Comparison of ENCODE assay signal across 16 mouse cellular contexts in the genomic region with DNA sequence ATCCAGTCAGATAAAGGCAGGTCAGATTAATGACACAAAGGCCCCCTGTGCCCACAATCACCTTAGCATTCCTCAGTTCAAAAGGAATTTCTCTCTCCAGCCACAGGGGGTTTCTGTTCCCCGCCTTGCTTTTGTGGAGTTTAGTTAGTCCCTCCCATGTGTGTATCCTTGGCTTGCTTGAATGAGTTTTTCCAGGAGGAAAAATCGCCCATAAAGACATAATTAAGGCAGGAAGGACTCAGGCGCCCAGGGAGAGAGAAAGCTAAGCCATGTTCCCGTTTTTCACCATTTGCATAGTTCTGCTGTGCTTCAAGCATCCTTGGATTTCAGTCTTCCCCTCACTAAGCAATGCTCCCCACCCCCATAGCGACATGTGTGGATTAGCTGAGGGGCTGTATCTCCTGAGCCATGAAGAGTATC.
DNase-seq lines count a peak whose midpoint lies in the region; ATAC-seq lines count a peak whose summit lies in the region.
"Had no signal": no experiment of that assay in that cellular context is flagged by ENCODE, and none has a peak within 500 bp of the region (broad histone marks: within the 10 kb centered on the region; RNA-seq: fewer than 3 reads in every experiment).

No protein-coding gene starts in this region.

- H3K4me1 ChIP-seq in midbrain, embryonic 11.5 days (ENCODE audit: control insufficient read depth, insufficient read depth, low read length) = peaks cover 43% of the 10 kb centered on the region
- H3K4me1 ChIP-seq in midbrain, embryonic 15.5 days = peaks cover 28% of the 10 kb centered on the region
- H3K4me1 ChIP-seq in embryonic facial prominence, embryonic 14.5 days (ENCODE audit: control insufficient read depth, insufficient read depth, low read length) = peaks cover 17% of the 10 kb centered on the region
- H3K4me1 ChIP-seq in hindbrain, embryonic 16.5 days (ENCODE audit: control insufficient read depth, insufficient read depth, low read depth, low read length) = peaks cover 31% of the 10 kb centered on the region

- peak overlapping the region; percentile 4; the same call in 1 of the 2 replicates for H3K4me2 ChIP-seq in midbrain, embryonic 11.5 days
- no peak overlapping the region for H3K4me2 ChIP-seq in midbrain, embryonic 15.5 days
- H3K4me2 ChIP-seq in embryonic facial prominence, embryonic 14.5 days (ENCODE audit: low read depth, low read length) = no peak overlapping the region; the same call in 1 of the 2 replicates
- H3K4me2 ChIP-seq in hindbrain, embryonic 16.5 days (ENCODE audit: low read length) = no peak overlapping the region
- H3K4me2 ChIP-seq: heart, embryonic 13.5 days had no signal

- H3K4me3 ChIP-seq in midbrain, embryonic 11.5 days (ENCODE audit: low read depth, low read length) = no peak overlapping the region
- H3K4me3 ChIP-seq in midbrain, embryonic 15.5 days = no peak overlapping the region
- no peak overlapping the region for H3K4me3 ChIP-seq in embryonic facial prominence, embryonic 14.5 days (ENCODE audit: low read depth, low read length)
- no peak overlapping the region for H3K4me3 ChIP-seq in hindbrain, embryonic 16.5 days (ENCODE audit: low read length)
- H3K4me3 ChIP-seq: heart, embryonic 13.5 days; left cerebral cortex, adult 2 months had no signal

- peak overlapping the region; percentile 4; the same call in 1 of the 2 replicates for H3K27ac ChIP-seq in midbrain, embryonic 11.5 days (ENCODE audit: low read depth, low read length)
- no peak overlapping the region for H3K27ac ChIP-seq in midbrain, embryonic 15.5 days
- H3K27ac ChIP-seq in embryonic facial prominence, embryonic 14.5 days (replicated peaks; ENCODE audit: low read depth, low read length) = peak overlapping the region; percentile 67
- 0 out of 2 replicates have a peak overlapping the region, but pooled peaks have one; percentile 8 for H3K27ac ChIP-seq in hindbrain, embryonic 16.5 days (ENCODE audit: low read depth, low read length)
- H3K27ac ChIP-seq: heart, embryonic 13.5 days; left cerebral cortex, adult 2 months; macrophage had no signal

- H3K9me3 ChIP-seq in midbrain, embryonic 11.5 days (ENCODE audit: control insufficient read depth, low read length) = no peaks in the 10 kb centered on the region
- H3K9me3 ChIP-seq in midbrain, embryonic 15.5 days = no peaks in the 10 kb centered on the region
- H3K9me3 ChIP-seq in embryonic facial prominence, embryonic 14.5 days (ENCODE audit: control insufficient read depth, low read length) = no peaks in the 10 kb centered on the region
- no peaks in the 10 kb centered on the region for H3K9me3 ChIP-seq in hindbrain, embryonic 16.5 days (ENCODE audit: control insufficient read depth, low read length)
- H3K9me3 ChIP-seq: heart, embryonic 13.5 days had no signal

- H3K9ac ChIP-seq in midbrain, embryonic 11.5 days (ENCODE audit: low read length) = no peak overlapping the region
- H3K9ac ChIP-seq in midbrain, embryonic 15.5 days = no peak overlapping the region
- H3K9ac ChIP-seq in embryonic facial prominence, embryonic 14.5 days (ENCODE audit: low read depth, low read length) = no peak overlapping the region
- no peak overlapping the region for H3K9ac ChIP-seq in hindbrain, embryonic 16.5 days (ENCODE audit: low read depth, low read length)
- H3K9ac ChIP-seq: heart, embryonic 13.5 days had no signal

- no peaks in the 10 kb centered on the region for H3K27me3 ChIP-seq in midbrain, embryonic 11.5 days (ENCODE audit: control insufficient read depth, insufficient read depth, low read length)
- H3K27me3 ChIP-seq in midbrain, embryonic 15.5 days (replicated peaks) = 0 out of 2 replicates have a peak, but pooled peaks cover 3% of the 10 kb centered on the region
- H3K27me3 ChIP-seq in embryonic facial prominence, embryonic 14.5 days (replicated peaks; ENCODE audit: control insufficient read depth, insufficient read depth, low read length) = no peaks in the 10 kb centered on the region
- H3K27me3 ChIP-seq in hindbrain, embryonic 16.5 days (replicated peaks; ENCODE audit: control insufficient read depth, insufficient read depth, low read length) = no peaks in the 10 kb centered on the region
- H3K27me3 ChIP-seq: CH12.LX; heart, embryonic 13.5 days had no signal

- H3K36me3 ChIP-seq in midbrain, embryonic 11.5 days (ENCODE audit: control insufficient read depth, insufficient read depth, low read length) = no peaks in the 10 kb centered on the region
- H3K36me3 ChIP-seq in midbrain, embryonic 15.5 days (replicated peaks) = no peaks in the 10 kb centered on the region
- no peaks in the 10 kb centered on the region for H3K36me3 ChIP-seq in embryonic facial prominence, embryonic 14.5 days (ENCODE audit: control insufficient read depth, insufficient read depth, low read length)
- H3K36me3 ChIP-seq in hindbrain, embryonic 16.5 days (ENCODE audit: control insufficient read depth, insufficient read depth, low read length) = no peaks in the 10 kb centered on the region
- H3K36me3 ChIP-seq: heart, embryonic 13.5 days had no signal

- WGBS in midbrain, embryonic 11.5 days = under 1% methylated on average over 5 of the region's 5 CpGs
- 5% methylated on average over 5 of the region's 5 CpGs for WGBS in midbrain, embryonic 15.5 days
- 7% methylated on average over 5 of the region's 5 CpGs for WGBS in embryonic facial prominence, embryonic 14.5 days
- WGBS in hindbrain, embryonic 16.5 days = 6% methylated on average over 5 of the region's 5 CpGs

- DNase-seq in midbrain, embryonic 11.5 days (ENCODE audit: low spot score, missing footprints) = no peak
- peak; percentile 53 for DNase-seq in embryonic facial prominence, embryonic 14.5 days (ENCODE audit: low spot score)
- DNase-seq in retina, embryonic 14.5 days (ENCODE audit: low spot score) = peak; percentile 46
- DNase-seq in frontal cortex, adult 2 months (ENCODE audit: extremely low spot score in 1 of 2, low spot score in 1 of 2) = no peak
- DNase-seq in lung, postnatal 4 days = no peak
- DNase-seq in adrenal gland, postnatal 10 days = no peak
- DNase-seq: adrenal gland, postnatal 14 days; cerebellum, adult 9-11 months; kidney, adult 11 months; thymus, postnatal 25 days had no signal

- ATAC-seq in midbrain, embryonic 11.5 days (ENCODE audit: low FRiP score) = no peak
- no peak for ATAC-seq in midbrain, embryonic 15.5 days (replicated peaks)
- ATAC-seq in embryonic facial prominence, embryonic 14.5 days (ENCODE audit: low read depth) = peak; percentile 26; the same call in 1 of the 2 replicates
- ATAC-seq in hindbrain, embryonic 16.5 days = no peak

Comparison
In these comparisons a context has a peak if more than half of its experiments do, and no peak if none do; other contexts are left out.
1. DNase-seq: peak in embryonic facial prominence, embryonic 14.5 days (single experiment) and retina, embryonic 14.5 days (single experiment); none in midbrain, embryonic 11.5 days (single experiment), frontal cortex, adult 2 months (0 of 2), lung, postnatal 4 days (0 of 2) and adrenal gland, postnatal 10 days (single experiment).